Mouse (Mus musculus) thymus, adult 2 months (tissue): ENCODE data around the gene Rad51b. TPM values are rescaled to one million over a fixed set of nuclear protein-coding genes. Genes with fewer than 3 reads are reported as not detected.

Source experiments
- DNase-seq: peaks from one replicate; pipeline ENCODE4 v3.0.0; 2021
- H3K27ac ChIP-seq: fragments of 200-500 bp; 2 replicates; pipeline ENCODE4 v1.5.1; 2012; ENCODE audit warnings: low read length, control low read depth; ENCODE audit not compliant: control insufficient read depth, insufficient read depth
- H3K27me3 ChIP-seq: fragments of 200-500 bp; 2 replicates; pipeline ENCODE4 v1.6.1; 2012; ENCODE audit warnings: mild to moderate bottlenecking, low read length, moderate library complexity, mixed read lengths; ENCODE audit not compliant: control insufficient read depth, insufficient read depth
- H3K36me3 ChIP-seq: fragments of 200-500 bp; 2 replicates; pipeline ENCODE4 v1.6.1; 2012; ENCODE audit warnings: mild to moderate bottlenecking, low read length, moderate library complexity; ENCODE audit not compliant: control insufficient read depth, insufficient read depth
- H3K4me1 ChIP-seq: fragments of 200-500 bp; replicated peaks from 2 replicates; pipeline ENCODE4 v1.6.1; 2012; ENCODE audit warnings: low read length; ENCODE audit not compliant: control insufficient read depth, insufficient read depth
- H3K4me3 ChIP-seq: fragments of 200-500 bp; 2 replicates; pipeline ENCODE4 v1.5.1; 2012; ENCODE audit warnings: mild to moderate bottlenecking, low read length, control low read depth, moderate library complexity; ENCODE audit not compliant: control insufficient read depth, insufficient read depth
- CTCF ChIP-seq: fragments of 200-500 bp; IDR thresholded peaks from 2 replicates; pipeline ENCODE4 v1.5.1; 2012; ENCODE audit warnings: mild to moderate bottlenecking, control low read depth, low read length, moderate library complexity, borderline replicate concordance; ENCODE audit not compliant: control insufficient read depth, poor library complexity, insufficient read depth; ENCODE audit errors: extremely low read depth
- POLR2A ChIP-seq: fragments of 200-500 bp; IDR thresholded peaks from 2 replicates; pipeline ENCODE4 v1.6.1; 2012; ENCODE audit warnings: mild to moderate bottlenecking, low read length, control low read depth, moderate library complexity; ENCODE audit not compliant: control insufficient read depth, poor library complexity, insufficient read depth; ENCODE audit errors: extremely low read depth
- WGBS: fragments of 180-500 bp; shearing (Covaris S2); methylation state at CpG from one replicate; pipeline ENCODE4 v1.1.7; 2018; 5-methylcytosine and 5-hydroxymethylcytosine counted together
- polyA plus RNA-seq: library from polyadenylated mRNA; depleted of rRNA; stranded (reverse); fragments of >200 nt; gene quantifications from 2 replicates; pipeline ENCODE4 v1.2.3, GENCODE M21; 2012

The Rad51b gene
- polyA plus RNA-seq, 1 experiment: 1.1 TPM

GRCm38 (mm10) chr12:79524941-79525871 lies 228.1 kb downstream of the Rad51b start:
- H3K4me1 ChIP-seq: no peaks in the 10 kb centered on the region
- no peaks in the 10 kb centered on the region for H3K27me3 ChIP-seq
- no peaks in the 10 kb centered on the region for H3K36me3 ChIP-seq
- no peak overlapping the region for H3K27ac ChIP-seq
- WGBS: 91% methylated on average over 14 of the region's 14 CpGs
- H3K4me3 ChIP-seq: no peak overlapping the region
- no peak for TF ChIP-seq POLR2A
- no peak for DNase-seq

- H3K27ac ChIP-seq: no peak overlapping the region
- no peaks in the 10 kb centered on the region for H3K27me3 ChIP-seq
- DNase-seq: no peak
- 95% methylated on average over 8 of the region's 8 CpGs for whole genome bisulfite sequencing
- no peaks in the 10 kb centered on the region for H3K36me3 ChIP-seq
- H3K4me1 ChIP-seq: no peaks in the 10 kb centered on the region
- no peak overlapping the region for H3K4me3 ChIP-seq
- TF ChIP-seq POLR2A (no peak), CTCF (no peak)
Measured at GRCm38 (mm10) chr12:79525872-79526271, 228.8 kb downstream of the Rad51b start.

GRCm38 (mm10) chr12:79527222-79527621 lies 230.1 kb downstream of the Rad51b start:
- no peak for DNase-seq
- no peaks in the 10 kb centered on the region for H3K4me1 ChIP-seq
- no peak for TF ChIP-seq POLR2A
- no peak for TF ChIP-seq CTCF

GRCm38 (mm10) chr12:79530275-79530902 lies 233.3 kb downstream of the Rad51b start:
- no peak overlapping the region for H3K27ac ChIP-seq
- H3K4me1 ChIP-seq: no peaks in the 10 kb centered on the region
- no peaks in the 10 kb centered on the region for H3K36me3 ChIP-seq
- H3K27me3 ChIP-seq: no peaks in the 10 kb centered on the region
- no peak for DNase-seq
- H3K4me3 ChIP-seq: no peak overlapping the region
- TF ChIP-seq CTCF: no peak
- TF ChIP-seq POLR2A: no peak
- WGBS: 95% methylated on average over 10 of the region's 10 CpGs

More at GRCm38 (mm10) chr12:79527222-79527621, 230.1 kb downstream of the Rad51b start:
- WGBS: 92% methylated on average over 3 of the region's 3 CpGs
- H3K36me3 ChIP-seq: no peaks in the 10 kb centered on the region
- H3K27me3 ChIP-seq: no peaks in the 10 kb centered on the region
- no peak overlapping the region for H3K27ac ChIP-seq
- H3K4me3 ChIP-seq: no peak overlapping the region

GRCm38 (mm10) chr12:79531809-79532798 lies 235.0 kb downstream of the Rad51b start:
- DNase-seq: no peak
- no peak overlapping the region for H3K4me3 ChIP-seq
- H3K36me3 ChIP-seq: no peaks in the 10 kb centered on the region
- H3K27me3 ChIP-seq: no peaks in the 10 kb centered on the region
- no peak overlapping the region for H3K27ac ChIP-seq
- no peak for TF ChIP-seq CTCF
- WGBS: 95% methylated on average over 5 of the region's 5 CpGs
- no peaks in the 10 kb centered on the region for H3K4me1 ChIP-seq

GRCm38 (mm10) chr12:79534778-79535177 lies 237.7 kb downstream of the Rad51b start:
- Histone ChIP-seq H3K4me3 (no peak overlapping the region), H3K4me1 (no peaks in the 10 kb centered on the region), H3K36me3 (no peaks in the 10 kb centered on the region), H3K27me3 (no peaks in the 10 kb centered on the region), H3K27ac (no peak overlapping the region)
- DNase-seq: no peak
- 100% methylated on average over 1 of the region's 1 CpGs for WGBS
- no peak for TF ChIP-seq POLR2A
- TF ChIP-seq CTCF: no peak
